Mouse (Mus musculus): Measurements from ENCODE around the gene Tcf7l1. TPM values are rescaled to one million over a fixed set of nuclear protein-coding genes. Genes with fewer than 3 reads are reported as not detected.

Tcf7l1 gene
- polyA plus RNA-seq, 1 experiment = 7.9 TPM

GRCm38 (mm10) chr6:72800641-72801040 is 11.6 kb upstream of the Tcf7l1 start:
- Histone ChIP-seq H3K27ac (replicated peaks; ENCODE audit: low read depth, low read length) (no peak overlapping the region), H3K4me1 (ENCODE audit: control insufficient read depth, insufficient read depth, insufficient read length, low read length) (no peaks in the 10 kb centered on the region), H3K4me3 (ENCODE audit: insufficient read depth, low read depth, low read length) (no peak overlapping the region)

- Histone ChIP-seq H3K4me1 (ENCODE audit: control insufficient read depth, insufficient read depth, insufficient read length, low read length) (no peaks in the 10 kb centered on the region), H3K27ac (replicated peaks; ENCODE audit: low read depth, low read length) (no peak overlapping the region), H3K4me3 (ENCODE audit: insufficient read depth, low read depth, low read length) (no peak overlapping the region)
Observed at GRCm38 (mm10) chr6:72797763-72798162, 8.7 kb upstream of the Tcf7l1 start.

- H3K4me1 ChIP-seq (ENCODE audit: control insufficient read depth, insufficient read depth, insufficient read length, low read length) = no peaks in the 10 kb centered on the region
- H3K4me3 ChIP-seq (ENCODE audit: insufficient read depth, low read depth, low read length) = no peak overlapping the region
- H3K27ac ChIP-seq (replicated peaks; ENCODE audit: low read depth, low read length) = no peak overlapping the region
Observed at GRCm38 (mm10) chr6:72795444-72795843, 6.4 kb upstream of the Tcf7l1 start.

- Histone ChIP-seq H3K27ac (replicated peaks; ENCODE audit: low read depth, low read length) (no peak overlapping the region), H3K4me1 (ENCODE audit: control insufficient read depth, insufficient read depth, insufficient read length, low read length) (no peaks in the 10 kb centered on the region), H3K4me3 (ENCODE audit: insufficient read depth, low read depth, low read length) (no peak overlapping the region)
Observed at GRCm38 (mm10) chr6:72794870-72795269, 5.8 kb upstream of the Tcf7l1 start.

- no peak overlapping the region for H3K27ac ChIP-seq (replicated peaks; ENCODE audit: low read depth, low read length)
Observed at GRCm38 (mm10) chr6:72792641-72793040, 3.6 kb upstream of the Tcf7l1 start.

GRCm38 (mm10) chr6:72787948-72788891 is 834 bp downstream of the Tcf7l1 start:
- Histone ChIP-seq H3K27ac (replicated peaks; ENCODE audit: low read depth, low read length) (peak overlapping the region; percentile 56), H3K4me3 (ENCODE audit: insufficient read depth, low read depth, low read length) (peak overlapping the region; percentile 98), H3K4me1 (ENCODE audit: control insufficient read depth, insufficient read depth, insufficient read length, low read length) (peaks cover 4% of the 10 kb centered on the region)

More at GRCm38 (mm10) chr6:72792641-72793040, 3.6 kb upstream of the Tcf7l1 start:
- H3K4me1 ChIP-seq (ENCODE audit: control insufficient read depth, insufficient read depth, insufficient read length, low read length) = no peaks in the 10 kb centered on the region
- H3K4me3 ChIP-seq (ENCODE audit: insufficient read depth, low read depth, low read length) = no peak overlapping the region

GRCm38 (mm10) chr6:72787322-72787947 is 1.6 kb downstream of the Tcf7l1 start:
- Histone ChIP-seq H3K4me1 (ENCODE audit: control insufficient read depth, insufficient read depth, insufficient read length, low read length) (peaks cover 4% of the 10 kb centered on the region), H3K27ac (replicated peaks; ENCODE audit: low read depth, low read length) (no peak overlapping the region)

GRCm38 (mm10) chr6:72783780-72784179 is 5.3 kb downstream of the Tcf7l1 start:
- peaks cover 4% of the 10 kb centered on the region for H3K4me1 ChIP-seq (ENCODE audit: control insufficient read depth, insufficient read depth, insufficient read length, low read length)
- H3K4me3 ChIP-seq (ENCODE audit: insufficient read depth, low read depth, low read length) = no peak overlapping the region
- H3K27ac ChIP-seq (replicated peaks; ENCODE audit: low read depth, low read length) = no peak overlapping the region

More at GRCm38 (mm10) chr6:72787322-72787947, 1.6 kb downstream of the Tcf7l1 start:
- H3K4me3 ChIP-seq (ENCODE audit: insufficient read depth, low read depth, low read length) = peak overlapping the region; percentile 98

- no peaks in the 10 kb centered on the region for H3K4me1 ChIP-seq (ENCODE audit: control insufficient read depth, insufficient read depth, insufficient read length, low read length)
- no peak overlapping the region for H3K27ac ChIP-seq (replicated peaks; ENCODE audit: low read depth, low read length)
- H3K4me3 ChIP-seq (ENCODE audit: insufficient read depth, low read depth, low read length) = no peak overlapping the region
Observed at GRCm38 (mm10) chr6:72778779-72779776, 10.0 kb downstream of the Tcf7l1 start.

GRCm38 (mm10) chr6:72777212-72777611 is 11.8 kb downstream of the Tcf7l1 start:
- no peak overlapping the region for H3K4me3 ChIP-seq (ENCODE audit: insufficient read depth, low read depth, low read length)
- no peak overlapping the region for H3K27ac ChIP-seq (replicated peaks; ENCODE audit: low read depth, low read length)
- no peaks in the 10 kb centered on the region for H3K4me1 ChIP-seq (ENCODE audit: control insufficient read depth, insufficient read depth, insufficient read length, low read length)

GRCm38 (mm10) chr6:72774275-72774674 is 14.8 kb downstream of the Tcf7l1 start:
- Histone ChIP-seq H3K27ac (replicated peaks; ENCODE audit: low read depth, low read length) (no peak overlapping the region), H3K4me1 (ENCODE audit: control insufficient read depth, insufficient read depth, insufficient read length, low read length) (peaks cover 6% of the 10 kb centered on the region), H3K4me3 (ENCODE audit: insufficient read depth, low read depth, low read length) (no peak overlapping the region)

- Histone ChIP-seq H3K4me3 (ENCODE audit: insufficient read depth, low read depth, low read length) (no peak overlapping the region), H3K4me1 (ENCODE audit: control insufficient read depth, insufficient read depth, insufficient read length, low read length) (peaks cover 16% of the 10 kb centered on the region), H3K27ac (replicated peaks; ENCODE audit: low read depth, low read length) (0 out of 2 replicates have a peak overlapping the region, but pooled peaks have one; percentile 7)
Observed at GRCm38 (mm10) chr6:72769915-72770776, 18.9 kb downstream of the Tcf7l1 start.

GRCm38 (mm10) chr6:72769343-72769742 is 19.7 kb downstream of the Tcf7l1 start:
- no peak overlapping the region for H3K4me3 ChIP-seq (ENCODE audit: insufficient read depth, low read depth, low read length)
- H3K4me1 ChIP-seq (ENCODE audit: control insufficient read depth, insufficient read depth, insufficient read length, low read length) = peaks cover 16% of the 10 kb centered on the region
- H3K27ac ChIP-seq (replicated peaks; ENCODE audit: low read depth, low read length) = peak overlapping the region; percentile 7; the same call in 1 of the 2 replicates

GRCm38 (mm10) chr6:72768804-72769203 is 20.2 kb downstream of the Tcf7l1 start:
- 0 out of 2 replicates have a peak overlapping the region, but pooled peaks have one; percentile 7 for H3K27ac ChIP-seq (replicated peaks; ENCODE audit: low read depth, low read length)
- H3K4me3 ChIP-seq (ENCODE audit: insufficient read depth, low read depth, low read length) = no peak overlapping the region
- H3K4me1 ChIP-seq (ENCODE audit: control insufficient read depth, insufficient read depth, insufficient read length, low read length) = peaks cover 16% of the 10 kb centered on the region

Measured in brown adipose tissue, adult 24 weeks (tissue).